ENCODE assay signal across 13 mouse cellular contexts in the genomic region with DNA sequence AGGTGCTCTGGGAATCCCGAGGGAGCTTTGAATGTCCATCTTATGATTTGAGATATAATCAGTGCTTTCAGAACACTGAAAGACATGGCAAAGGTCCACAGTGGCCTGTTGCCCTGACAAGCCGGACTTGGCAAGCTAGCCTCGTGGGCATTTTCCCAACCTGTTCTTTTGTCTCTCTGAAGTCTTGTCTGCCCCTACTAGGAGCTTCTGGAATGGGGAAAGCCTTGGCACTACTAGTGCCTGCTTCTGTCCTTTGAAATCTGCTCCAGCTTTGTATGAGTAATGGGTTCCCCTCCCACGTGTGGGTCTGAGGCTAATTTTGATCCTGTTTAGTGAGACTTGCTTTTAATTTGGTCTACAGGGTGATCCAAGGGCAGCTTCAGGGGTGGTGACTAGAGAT.
DNase-seq lines count a peak whose midpoint lies in the region; ATAC-seq and TF ChIP-seq lines count a peak whose summit lies in the region.
"Had no signal": no experiment of that assay in that cellular context is flagged by ENCODE, and none has a peak within 500 bp of the region (broad histone marks: within the 10 kb centered on the region; RNA-seq: fewer than 3 reads in every experiment).

No protein-coding gene starts in this region.

- no peaks in the 10 kb centered on the region for H3K36me3 ChIP-seq in hindbrain, postnatal 0 days (ENCODE audit: insufficient read depth, low read length)
- no peaks in the 10 kb centered on the region for H3K36me3 ChIP-seq in hindbrain, embryonic 12.5 days
- H3K36me3 ChIP-seq: limb, embryonic 13.5 days had no signal

- ATAC-seq in hindbrain, postnatal 0 days, result peak; percentile 73
- ATAC-seq in hindbrain, embryonic 12.5 days (ENCODE audit: low FRiP score), result no peak

- no peaks in the 10 kb centered on the region for H3K9me3 ChIP-seq in hindbrain, postnatal 0 days (ENCODE audit: low read length)
- no peaks in the 10 kb centered on the region for H3K9me3 ChIP-seq in hindbrain, embryonic 12.5 days (replicated peaks)
- H3K9me3 ChIP-seq: limb, embryonic 13.5 days had no signal

- no peak overlapping the region for H3K9ac ChIP-seq in hindbrain, postnatal 0 days (replicated peaks; ENCODE audit: low read length)
- no peak overlapping the region for H3K9ac ChIP-seq in hindbrain, embryonic 12.5 days
- H3K9ac ChIP-seq: limb, embryonic 13.5 days had no signal

- no peak overlapping the region for H3K27ac ChIP-seq in hindbrain, postnatal 0 days
- no peak overlapping the region for H3K27ac ChIP-seq in hindbrain, embryonic 12.5 days
- H3K27ac ChIP-seq: limb, embryonic 13.5 days had no signal

- H3K4me2 ChIP-seq in hindbrain, postnatal 0 days (ENCODE audit: low read depth, low read length), result no peak overlapping the region
- H3K4me2 ChIP-seq in hindbrain, embryonic 12.5 days (replicated peaks), result no peak overlapping the region
- H3K4me2 ChIP-seq: limb, embryonic 13.5 days had no signal

- no peak for TF ChIP-seq CTCF in hindbrain, postnatal 0 days (IDR thresholded peaks at IDR 0.05; ENCODE audit: low read depth)

- no peak overlapping the region for H3K4me3 ChIP-seq in hindbrain, postnatal 0 days (ENCODE audit: low read length)
- H3K4me3 ChIP-seq in hindbrain, embryonic 12.5 days, result no peak overlapping the region
- H3K4me3 ChIP-seq: limb, embryonic 13.5 days; myocyte had no signal

- DNase-seq in adrenal gland, postnatal 14 days, result peak; percentile 15
- DNase-seq in adrenal gland, postnatal 25 days, result no peak
- DNase-seq in hindbrain, postnatal 0 days (ENCODE audit: low spot score), result peak; percentile 60
- DNase-seq in cerebellum, postnatal 14 days, result peak; percentile 70 to 78
- DNase-seq in layer of hippocampus, adult 9-11 months, result peak; percentile 37
- no peak for DNase-seq in embryo, embryonic 10.5 days (ENCODE audit: low spot score)
- no peak for DNase-seq in spleen, postnatal 36 days (ENCODE audit: low spot score in 2 of 2)
- DNase-seq: kidney, postnatal 4 days; lung, adult 2 months; thymus, postnatal 14 days had no signal

- peaks cover 6% of the 10 kb centered on the region; the same call in 1 of the 2 replicates for H3K27me3 ChIP-seq in hindbrain, postnatal 0 days (ENCODE audit: insufficient read depth, low read length)
- H3K27me3 ChIP-seq in hindbrain, embryonic 12.5 days, result no peaks in the 10 kb centered on the region
- H3K27me3 ChIP-seq: limb, embryonic 13.5 days had no signal

- 48% methylated on average over 4 of the region's 4 CpGs for WGBS in hindbrain, postnatal 0 days
- WGBS in hindbrain, embryonic 12.5 days, result 88% methylated on average over 4 of the region's 4 CpGs

- H3K4me1 ChIP-seq in hindbrain, postnatal 0 days (ENCODE audit: insufficient read depth, low read length), result no peaks in the 10 kb centered on the region
- H3K4me1 ChIP-seq in hindbrain, embryonic 12.5 days, result no peaks in the 10 kb centered on the region

Comparison
In these comparisons a context has a peak if more than half of its experiments do, and no peak if none do; other contexts are left out.
1. DNase-seq: peak in adrenal gland, postnatal 14 days (single experiment), hindbrain, postnatal 0 days (single experiment), cerebellum, postnatal 14 days (2 of 2) and layer of hippocampus, adult 9-11 months (single experiment); none in adrenal gland, postnatal 25 days (single experiment), embryo, embryonic 10.5 days (single experiment) and spleen, postnatal 36 days (0 of 2).